Mouse (Mus musculus) MEL (cell line): ENCODE results near the gene Mfap3l. TPM values are rescaled to one million over a fixed set of nuclear protein-coding genes. Genes with fewer than 3 reads are reported as not detected.

Source experiments
- DNase-seq: peaks from one replicate; pipeline ENCODE4 v3.0.0; 2011; ENCODE audit warnings: low read depth, low spot score
- H3K27ac ChIP-seq: 2 replicates; pipeline ENCODE4 v1.5.1; 2012; ENCODE audit warnings: low read depth, mild to moderate bottlenecking, control low read depth, low read length, moderate library complexity; ENCODE audit not compliant: control insufficient read depth
- H3K27me3 ChIP-seq, 2 experiments: fragments of 150-350 bp in 1 of 2; sonication (generic) in 1 of 2; 2 replicates each; pipeline ENCODE4 v1.6.1; 2012; ENCODE audit warnings: low read length in 2 of 2, mild to moderate bottlenecking in 2 of 2, improper control_type of control experiment in 1 of 2, moderate library complexity in 1 of 2; ENCODE audit not compliant: insufficient read depth in 2 of 2, control insufficient read depth in 1 of 2
- H3K36me3 ChIP-seq, 2 experiments: 2 replicates each; pipeline ENCODE4 v1.6.1; 2012 to 2014; ENCODE audit warnings: low read length in 2 of 2, improper control_type of control experiment in 1 of 2, inconsistent platforms in 1 of 2, mild to moderate bottlenecking in 1 of 2; ENCODE audit not compliant: insufficient read depth in 2 of 2, control insufficient read depth in 1 of 2
- H3K4me1 ChIP-seq, 2 experiments: fragments of 150-350 bp in 1 of 2; sonication (generic) in 1 of 2; 2 replicates each; pipeline ENCODE4 v1.6.1; 2012; ENCODE audit warnings: low read length in 2 of 2, improper control_type of control experiment in 1 of 2, mild to moderate bottlenecking in 1 of 2; ENCODE audit not compliant: insufficient read depth in 2 of 2, control insufficient read depth in 1 of 2
- H3K4me3 ChIP-seq, 2 experiments: fragments of 150-350 bp in 1 of 2; sonication (generic) in 1 of 2; 2 replicates each; pipeline ENCODE4 v1.5.1; 2012; ENCODE audit warnings: low read depth in 2 of 2, low read length in 2 of 2, mild to moderate bottlenecking in 2 of 2, moderate library complexity in 2 of 2, control low read depth in 1 of 2, improper control_type of control experiment in 1 of 2; ENCODE audit not compliant: control insufficient read depth in 1 of 2, insufficient read depth in 1 of 2
- H3K79me2 ChIP-seq: 2 replicates; pipeline ENCODE4 v1.6.1; 2012; ENCODE audit warnings: mild to moderate bottlenecking, low read length, moderate library complexity; ENCODE audit not compliant: control insufficient read depth, poor library complexity, insufficient read depth
- H3K9ac ChIP-seq: 2 replicates; pipeline ENCODE4 v1.6.1; 2012; ENCODE audit warnings: low read depth, mild to moderate bottlenecking, control low read depth, low read length, moderate library complexity; ENCODE audit not compliant: control insufficient read depth, poor library complexity, severe bottlenecking
- H3K9me3 ChIP-seq: fragments of 150-350 bp; sonication (generic); replicated peaks from 2 replicates; pipeline ENCODE4 v1.6.1; 2012; ENCODE audit warnings: mild to moderate bottlenecking, low read length, improper control_type of control experiment, moderate library complexity; ENCODE audit not compliant: insufficient read depth
- BHLHE40 ChIP-seq: IDR thresholded peaks from 2 replicates; pipeline ENCODE4 v1.6.1; 2012; ENCODE audit warnings: low read depth, mild to moderate bottlenecking, inconsistent platforms, low read length, improper control_type of control experiment, borderline replicate concordance
- CHD1 ChIP-seq: IDR thresholded peaks from 2 replicates; pipeline ENCODE4 v1.6.1; 2012; ENCODE audit warnings: low read depth, mild to moderate bottlenecking, inconsistent platforms, low read length, improper control_type of control experiment
- CTCF ChIP-seq, 3 experiments: IDR thresholded peaks in 2 of 3; conservative IDR thresholded peaks in 1 of 3; 2 replicates each; pipeline ENCODE4 v1.5.1; 2011 to 2012; ENCODE audit warnings: low read length in 3 of 3, low read depth in 2 of 3, mild to moderate bottlenecking in 2 of 3, improper control_type of control experiment in 1 of 3, inconsistent platforms in 1 of 3, mixed read lengths in 1 of 3, moderate library complexity in 1 of 3; ENCODE audit not compliant: control insufficient read depth in 1 of 3, insufficient read depth in 1 of 3, poor library complexity in 1 of 3, severe bottlenecking in 1 of 3
- E2F4 ChIP-seq: IDR thresholded peaks from 2 replicates; pipeline ENCODE4 v1.6.1; 2011; ENCODE audit warnings: low read depth, low read length, improper control_type of control experiment, borderline replicate concordance
- ELF1 ChIP-seq: IDR thresholded peaks from 2 replicates; pipeline ENCODE4 v1.6.1; 2014; ENCODE audit warnings: low read depth, mild to moderate bottlenecking, inconsistent platforms, low read length, improper control_type of control experiment, moderate library complexity
- EP300 ChIP-seq, 2 experiments: IDR thresholded peaks; 2 replicates each; pipeline ENCODE4 v1.6.1; 2011; ENCODE audit warnings: improper control_type of control experiment in 2 of 2, low read length in 2 of 2, low read depth in 1 of 2, mild to moderate bottlenecking in 1 of 2
- HCFC1 ChIP-seq: IDR thresholded peaks from 2 replicates; pipeline ENCODE4 v1.6.1; 2012; ENCODE audit warnings: low read depth, mild to moderate bottlenecking, inconsistent platforms, low read length, improper control_type of control experiment, moderate library complexity
- JUND ChIP-seq: IDR thresholded peaks from 2 replicates; pipeline ENCODE4 v1.6.1; 2011; ENCODE audit warnings: low read depth, mild to moderate bottlenecking, improper control_type of control experiment, low read length
- MAFK ChIP-seq: IDR thresholded peaks from 2 replicates; pipeline ENCODE4 v1.6.1; 2011; ENCODE audit warnings: low read depth, mild to moderate bottlenecking, low read length, improper control_type of control experiment, borderline replicate concordance
- MAX ChIP-seq: IDR thresholded peaks from 2 replicates; pipeline ENCODE4 v1.6.1; 2011; ENCODE audit warnings: low read length, improper control_type of control experiment
- MEF2A ChIP-seq: IDR thresholded peaks from 2 replicates; pipeline ENCODE4 v1.6.1; 2014; ENCODE audit warnings: low read depth, mild to moderate bottlenecking, inconsistent platforms, low read length, improper control_type of control experiment; ENCODE audit not compliant: poor library complexity, insufficient replicate concordance, severe bottlenecking; ENCODE audit errors: extremely low read depth
- MYB ChIP-seq: IDR thresholded peaks from 2 replicates; pipeline ENCODE4 v1.6.1; 2011; ENCODE audit warnings: mild to moderate bottlenecking, low read depth, low read length, improper control_type of control experiment
- NELFE ChIP-seq: IDR thresholded peaks from 2 replicates; pipeline ENCODE4 v1.6.1; 2011; ENCODE audit warnings: low read depth, low read length, improper control_type of control experiment
- NRF1 ChIP-seq: IDR thresholded peaks from 2 replicates; pipeline ENCODE4 v1.6.1; 2014; ENCODE audit warnings: low read depth, mild to moderate bottlenecking, inconsistent platforms, low read length, improper control_type of control experiment, moderate library complexity; ENCODE audit not compliant: poor library complexity, insufficient read depth, severe bottlenecking
- POLR2A ChIP-seq, 2 experiments: IDR thresholded peaks; 2 replicates each; pipeline ENCODE4 v1.6.1; 2011 to 2012; ENCODE audit warnings: low read length in 2 of 2, mild to moderate bottlenecking in 2 of 2, control low read depth in 1 of 2, improper control_type of control experiment in 1 of 2, low read depth in 1 of 2, moderate library complexity in 1 of 2; ENCODE audit not compliant: control insufficient read depth in 1 of 2, insufficient read depth in 1 of 2, poor library complexity in 1 of 2
- POLR2AphosphoS2 ChIP-seq: IDR thresholded peaks from 2 replicates; pipeline ENCODE4 v1.6.1; 2011; ENCODE audit warnings: low read length, improper control_type of control experiment
- RAD21 ChIP-seq: IDR thresholded peaks from 2 replicates; pipeline ENCODE4 v1.6.1; 2011; ENCODE audit warnings: mild to moderate bottlenecking, low read depth, low read length, improper control_type of control experiment
- RCOR1 ChIP-seq: IDR thresholded peaks from 2 replicates; pipeline ENCODE4 v1.6.1; 2012; ENCODE audit warnings: low read depth, mild to moderate bottlenecking, inconsistent platforms, low read length, improper control_type of control experiment
- SIN3A ChIP-seq: IDR thresholded peaks from 2 replicates; pipeline ENCODE4 v1.6.1; 2012; ENCODE audit warnings: low read length, improper control_type of control experiment, inconsistent platforms
- SMC3 ChIP-seq: IDR thresholded peaks from 2 replicates; pipeline ENCODE4 v1.6.1; 2011; ENCODE audit warnings: low read depth, low read length, improper control_type of control experiment
- TAL1 ChIP-seq: IDR thresholded peaks from 2 replicates; pipeline ENCODE4 v1.6.1; 2012; ENCODE audit warnings: mild to moderate bottlenecking, inconsistent platforms, low read length, moderate library complexity, mixed read lengths
- TCF12 ChIP-seq: IDR thresholded peaks from 2 replicates; pipeline ENCODE4 v1.6.1; 2014; ENCODE audit warnings: low read depth, mild to moderate bottlenecking, inconsistent platforms, low read length, improper control_type of control experiment, moderate library complexity
- USF1 ChIP-seq: IDR thresholded peaks from 2 replicates; pipeline ENCODE4 v1.6.1; 2014; ENCODE audit warnings: low read depth, mild to moderate bottlenecking, inconsistent platforms, low read length, improper control_type of control experiment, moderate library complexity
- USF2 ChIP-seq, 2 experiments: IDR thresholded peaks; 2 replicates each; pipeline ENCODE4 v1.6.1; 2011 to 2012; ENCODE audit warnings: improper control_type of control experiment in 2 of 2, low read length in 2 of 2, borderline replicate concordance in 1 of 2, inconsistent platforms in 1 of 2, low read depth in 1 of 2, mild to moderate bottlenecking in 1 of 2; ENCODE audit not compliant: insufficient read depth in 1 of 2
- ZC3H11A ChIP-seq: IDR thresholded peaks from 2 replicates; pipeline ENCODE4 v1.6.1; 2012; ENCODE audit warnings: low read depth, mild to moderate bottlenecking, inconsistent platforms, low read length, improper control_type of control experiment
- ZMIZ1 ChIP-seq: IDR thresholded peaks from 2 replicates; pipeline ENCODE4 v1.6.1; 2012; ENCODE audit warnings: low read depth, mild to moderate bottlenecking, inconsistent platforms, low read length, improper control_type of control experiment, moderate library complexity
- polyA plus RNA-seq, 2 experiments: library from polyadenylated mRNA; stranded (reverse) in 1 of 2; unstranded in 1 of 2; fragments of >175 nt in 1 of 2; fragments of >200 nt in 1 of 2; gene quantifications; 2 replicates each; pipeline versions ENCODE4 v1.2.1 to v1.2.4; 2012; ENCODE audit warnings: low replicate concordance in 2 of 2, low read depth in 1 of 2; ENCODE audit not compliant: insufficient read length in 2 of 2, insufficient read depth in 1 of 2, missing spikeins in 1 of 2
- total RNA-seq: library from RNA; depleted of rRNA; stranded (reverse); fragments of 300-350 nt; gene quantifications from 2 replicates; pipeline ENCODE4 v1.2.3, GENCODE M21; 2012

Gene Mfap3l
- total and polyA plus RNA-seq, 3 experiments, result not detected

DNA sequence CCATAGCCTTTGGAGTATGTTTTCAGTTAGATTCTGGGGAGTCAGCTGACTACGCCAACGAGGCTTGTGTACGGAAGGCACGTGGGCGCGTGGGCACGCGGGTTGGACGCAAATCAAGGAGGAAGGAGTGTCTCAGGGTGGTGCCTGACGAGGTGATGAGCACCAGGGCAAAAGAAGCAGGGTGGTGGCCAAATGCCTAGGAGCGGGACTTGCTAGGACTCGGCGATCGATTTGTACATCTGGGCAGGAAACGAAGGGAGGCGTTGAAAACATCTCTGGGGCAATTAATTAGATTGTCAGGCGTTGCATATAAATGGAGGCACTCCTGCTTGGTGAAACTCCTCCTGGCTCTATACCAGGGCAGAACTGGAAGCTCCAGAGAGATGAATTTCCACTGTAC is 7.4 kb downstream of the Mfap3l start:
- Histone ChIP-seq H3K27me3 (no peaks in the 10 kb centered on the region), H3K9me3 (no peaks in the 10 kb centered on the region), H3K4me1 (no peaks in the 10 kb centered on the region), H3K4me3 (no peak overlapping the region), H3K36me3 (no peaks in the 10 kb centered on the region), H3K27ac (no peak overlapping the region), H3K9ac (no peak overlapping the region), H3K79me2 (no peaks in the 10 kb centered on the region)
- TF ChIP-seq EP300 (IDR thresholded peaks at IDR 0.05; ENCODE audit: low read depth in 1 of 2, low read length in 2 of 2) (no peak), TCF12 (no peak), NRF1 (no peak), NELFE (no peak), SMC3 (no peak), POLR2AphosphoS2 (no peak), ZC3H11A (no peak), E2F4 (no peak)
- DNase-seq, result no peak

DNA sequence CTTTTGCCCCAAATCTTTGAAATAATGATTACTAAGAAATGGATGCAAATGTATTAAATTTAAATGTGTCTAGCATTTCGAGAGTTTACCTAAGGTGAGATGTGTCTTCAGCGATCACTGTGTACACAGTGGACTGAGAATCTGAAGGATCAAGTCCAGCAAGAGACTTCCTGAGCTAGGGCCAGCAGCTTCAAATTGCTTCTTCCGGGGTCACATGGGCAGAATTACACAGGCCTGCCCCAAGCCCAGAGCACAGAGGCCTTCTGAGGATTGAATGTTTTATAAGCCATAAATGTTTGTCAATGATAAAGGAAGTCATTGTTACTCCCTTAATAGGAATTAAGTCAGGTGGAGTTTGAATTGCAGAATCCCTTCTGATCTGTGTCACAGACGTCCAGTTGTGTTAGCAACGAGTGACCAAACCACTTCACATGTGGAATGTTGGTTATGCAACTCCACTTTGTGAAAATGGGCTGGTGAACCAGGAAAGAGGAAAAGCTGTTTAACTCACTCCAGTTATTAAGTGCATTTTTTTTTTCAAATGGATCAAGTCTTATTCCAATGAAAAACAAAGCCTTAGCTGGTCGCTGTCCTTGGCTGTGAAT is 10.9 kb downstream of the Mfap3l start:
- TF ChIP-seq HCFC1 (no peak), USF1 (no peak), BHLHE40 (no peak), SMC3 (no peak), MAX (no peak), MAFK (no peak), CTCF (IDR thresholded peaks at IDR 0.05 in 2 of 3, conservative IDR thresholded peaks at IDR 0.05 in 1 of 3; ENCODE audit: control insufficient read depth in 1 of 3, insufficient read depth in 1 of 3, low read depth in 2 of 3, low read length in 3 of 3, poor library complexity in 1 of 3, severe bottlenecking in 1 of 3) (no peak), JUND (no peak), NRF1 (no peak)
- H3K27me3 ChIP-seq, result no peaks in the 10 kb centered on the region
- no peak overlapping the region for H3K9ac ChIP-seq
- H3K4me3 ChIP-seq, result no peak overlapping the region
- no peak for DNase-seq
- H3K4me1 ChIP-seq, result no peaks in the 10 kb centered on the region
- no peaks in the 10 kb centered on the region for H3K79me2 ChIP-seq
- no peaks in the 10 kb centered on the region for H3K9me3 ChIP-seq
- no peaks in the 10 kb centered on the region for H3K36me3 ChIP-seq
- no peak overlapping the region for H3K27ac ChIP-seq

DNA sequence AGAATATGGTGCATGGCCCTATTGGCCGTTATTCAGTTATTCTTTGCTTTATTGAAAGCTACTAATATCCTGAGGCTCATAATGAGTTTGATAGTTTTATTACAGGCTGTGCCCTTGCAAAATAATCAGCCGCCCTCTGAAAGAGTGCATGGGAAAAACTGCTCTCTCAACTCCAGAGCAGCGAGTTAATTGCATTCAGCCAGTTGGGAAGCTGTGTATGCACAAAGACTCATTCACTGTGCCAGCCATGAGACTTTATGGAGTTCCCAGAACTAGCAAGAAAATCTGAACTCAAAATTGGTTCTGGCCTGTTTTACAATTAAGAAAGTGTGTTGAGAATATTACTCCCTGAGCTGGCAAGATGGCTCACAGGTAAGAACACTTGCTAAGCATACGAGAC is 12.5 kb downstream of the Mfap3l start:
- DNase-seq, result no peak
- H3K27ac ChIP-seq, result no peak overlapping the region
- no peaks in the 10 kb centered on the region for H3K36me3 ChIP-seq
- H3K4me1 ChIP-seq, result no peaks in the 10 kb centered on the region
- no peak overlapping the region for H3K9ac ChIP-seq
- no peak overlapping the region for H3K4me3 ChIP-seq
- H3K9me3 ChIP-seq, result no peaks in the 10 kb centered on the region
- no peaks in the 10 kb centered on the region for H3K79me2 ChIP-seq
- H3K27me3 ChIP-seq, result no peaks in the 10 kb centered on the region
- TF ChIP-seq MEF2A (no peak), CHD1 (no peak), MYB (no peak), NELFE (no peak), POLR2AphosphoS2 (no peak), RCOR1 (no peak), MAX (no peak), E2F4 (no peak), TAL1 (no peak), ELF1 (no peak), SIN3A (no peak), USF2 (IDR thresholded peaks at IDR 0.05; ENCODE audit: borderline replicate concordance in 1 of 2, insufficient read depth in 1 of 2, low read depth in 1 of 2, low read length in 2 of 2) (no peak), ZMIZ1 (no peak), USF1 (no peak), RAD21 (no peak), TCF12 (no peak), POLR2A (IDR thresholded peaks at IDR 0.05; ENCODE audit: control insufficient read depth in 1 of 2, insufficient read depth in 1 of 2, low read depth in 1 of 2, low read length in 2 of 2, poor library complexity in 1 of 2) (no peak)
